Mouse (Mus musculus) heart, adult 2 months (tissue): ENCODE measurements at regions not wholly inside any gene's neighbourhood (a gene's known extent, or its start where the extent isn't known, plus 50 kb on each side); places are given as distances from the start of the nearest gene placed in this dataset.

ENCODE experiments used
- CTCF ChIP-seq: fragments of 200-600 bp; IDR thresholded peaks from 2 replicates; pipeline ENCODE4 v1.8.1; 2022; ENCODE audit warnings: antibody characterized with exemption, mild to moderate bottlenecking, moderate library complexity
- EP300 ChIP-seq: fragments of 200-500 bp; IDR thresholded peaks from 2 replicates; pipeline ENCODE4 v1.6.1; 2011; ENCODE audit warnings: low read depth, low read length, control low read depth; ENCODE audit not compliant: insufficient read depth
- POLR2A ChIP-seq: fragments of 200-500 bp; IDR thresholded peaks from 2 replicates; pipeline ENCODE4 v1.6.1; 2011; ENCODE audit warnings: mild to moderate bottlenecking, low read depth, low read length, control low read depth; ENCODE audit not compliant: insufficient read depth

DNA sequence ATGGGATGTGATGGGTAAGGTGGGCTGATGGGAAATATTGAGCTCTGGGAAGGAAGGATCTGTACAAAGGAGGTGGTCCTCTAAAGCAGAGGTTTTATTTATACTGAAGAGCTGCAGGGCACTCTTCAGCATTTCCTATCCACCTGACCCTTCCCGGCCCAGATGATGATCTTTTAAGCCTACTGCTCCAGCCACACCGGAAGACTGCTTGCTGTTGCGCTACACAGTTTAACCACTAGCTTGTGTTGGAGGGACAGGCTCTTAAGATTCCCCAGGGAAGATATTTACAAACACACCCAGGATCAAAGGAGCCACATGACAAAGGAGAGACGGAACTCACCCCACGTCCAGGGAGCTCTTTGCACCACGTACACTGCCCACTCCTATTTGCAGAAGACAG is 196.8 kb upstream of the Rreb1 start:
- TF ChIP-seq POLR2A (no peak), CTCF (no peak), EP300 (no peak)
